Mouse (Mus musculus): Measurements from ENCODE around the gene Il22ra2. TPM values are rescaled to one million over a fixed set of nuclear protein-coding genes. Genes with fewer than 3 reads are reported as not detected.

The Il22ra2 gene
- polyA plus RNA-seq, 1 experiment from 2014 or later, result not detected

DNA sequence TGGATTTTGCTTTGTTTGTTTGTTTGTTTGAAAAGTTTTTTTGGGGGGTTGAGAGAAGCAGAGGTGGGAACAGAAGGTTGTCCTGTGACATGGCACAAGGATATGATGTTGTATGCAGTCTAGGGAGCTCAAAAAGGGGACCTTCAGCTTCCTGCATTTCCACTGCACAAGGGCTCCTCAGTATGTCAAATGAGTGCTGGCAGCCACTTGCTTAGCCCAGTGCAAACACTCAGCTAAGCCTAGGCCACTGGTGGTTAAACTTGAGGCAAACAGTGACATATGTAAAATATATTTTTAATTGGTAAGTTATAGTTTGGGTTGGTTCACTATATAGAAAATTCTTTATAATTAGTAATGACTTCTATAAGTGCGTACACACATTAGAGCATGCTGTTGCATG, 2.8 kb downstream of the Il22ra2 start:
- Histone ChIP-seq H3K27ac (ENCODE audit: low read length) (no peak overlapping the region), H3K27me3 (ENCODE audit: control insufficient read depth, insufficient read depth, low read depth, low read length) (no peaks in the 10 kb centered on the region), H3K4me1 (replicated peaks; ENCODE audit: control insufficient read depth, insufficient read depth, low read length) (no peaks in the 10 kb centered on the region), H3K4me3 (ENCODE audit: low read length) (no peak overlapping the region), H3K4me2 (ENCODE audit: low read depth, low read length) (no peak overlapping the region), H3K36me3 (ENCODE audit: control insufficient read depth, insufficient read depth, low read length) (no peaks in the 10 kb centered on the region), H3K9ac (ENCODE audit: low read length) (no peak overlapping the region), H3K9me3 (ENCODE audit: control insufficient read depth, low read length) (no peaks in the 10 kb centered on the region)
- 66% methylated on average over 1 of the region's 1 CpGs for WGBS
- peak; percentile 72 for ATAC-seq (ENCODE audit: low read depth)

DNA sequence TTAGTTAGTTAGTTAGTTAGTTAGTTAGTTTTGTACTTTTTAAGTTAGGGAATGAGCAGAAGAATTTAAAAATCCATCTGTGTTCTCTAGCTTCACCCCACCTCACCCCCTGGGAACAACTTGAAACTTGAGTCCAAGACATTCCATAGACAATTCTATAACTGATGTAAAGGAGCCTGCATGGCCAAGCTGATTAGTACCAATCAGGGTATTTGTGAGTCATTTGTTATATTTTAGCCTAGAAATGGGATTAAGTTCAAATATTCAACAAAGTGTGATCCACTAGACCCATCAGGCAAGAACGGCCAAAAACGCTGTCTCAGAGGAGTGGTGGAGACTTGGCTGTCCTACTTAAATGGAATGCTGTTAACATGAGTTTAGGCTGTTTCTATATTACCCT, 5.5 kb downstream of the Il22ra2 start:
- WGBS, result 78% methylated on average over 2 of the region's 2 CpGs
- no peak overlapping the region for H3K9ac ChIP-seq (ENCODE audit: low read length)
- no peak for ATAC-seq (ENCODE audit: low read depth)
- H3K4me3 ChIP-seq (ENCODE audit: low read length), result no peak overlapping the region
- no peaks in the 10 kb centered on the region for H3K27me3 ChIP-seq (ENCODE audit: control insufficient read depth, insufficient read depth, low read depth, low read length)
- H3K4me2 ChIP-seq (ENCODE audit: low read depth, low read length), result no peak overlapping the region
- no peaks in the 10 kb centered on the region for H3K9me3 ChIP-seq (ENCODE audit: control insufficient read depth, low read length)
- no peaks in the 10 kb centered on the region for H3K36me3 ChIP-seq (ENCODE audit: control insufficient read depth, insufficient read depth, low read length)
- no peak overlapping the region for H3K27ac ChIP-seq (ENCODE audit: low read length)
- no peaks in the 10 kb centered on the region for H3K4me1 ChIP-seq (replicated peaks; ENCODE audit: control insufficient read depth, insufficient read depth, low read length)

DNA sequence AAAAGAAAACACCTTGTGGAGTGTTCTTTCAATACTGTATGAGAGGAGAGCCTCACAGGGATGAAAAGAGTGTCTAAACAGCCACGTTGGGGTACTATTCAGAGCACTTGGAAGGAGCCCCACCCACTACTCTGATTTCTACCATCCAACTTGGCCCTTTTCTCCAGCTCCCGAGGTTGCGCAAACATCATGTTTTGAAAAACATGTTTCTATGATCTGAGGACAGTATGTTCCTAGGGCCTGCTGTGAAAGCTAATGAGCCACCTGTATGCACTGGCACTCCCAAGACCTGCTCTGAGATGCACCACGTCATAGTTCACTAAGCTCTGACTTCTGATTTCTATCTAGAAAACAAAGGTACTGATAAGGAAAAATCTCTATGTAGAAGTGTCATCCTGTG, 6.0 kb downstream of the Il22ra2 start:
- Histone ChIP-seq H3K27ac (ENCODE audit: low read length) (no peak overlapping the region), H3K4me2 (ENCODE audit: low read depth, low read length) (no peak overlapping the region), H3K36me3 (ENCODE audit: control insufficient read depth, insufficient read depth, low read length) (no peaks in the 10 kb centered on the region), H3K4me3 (ENCODE audit: low read length) (no peak overlapping the region), H3K9ac (ENCODE audit: low read length) (no peak overlapping the region), H3K27me3 (ENCODE audit: control insufficient read depth, insufficient read depth, low read depth, low read length) (no peaks in the 10 kb centered on the region), H3K4me1 (replicated peaks; ENCODE audit: control insufficient read depth, insufficient read depth, low read length) (no peaks in the 10 kb centered on the region), H3K9me3 (ENCODE audit: control insufficient read depth, low read length) (no peaks in the 10 kb centered on the region)
- no peak for ATAC-seq (ENCODE audit: low read depth)
- 77% methylated on average over 4 of the region's 4 CpGs for WGBS

DNA sequence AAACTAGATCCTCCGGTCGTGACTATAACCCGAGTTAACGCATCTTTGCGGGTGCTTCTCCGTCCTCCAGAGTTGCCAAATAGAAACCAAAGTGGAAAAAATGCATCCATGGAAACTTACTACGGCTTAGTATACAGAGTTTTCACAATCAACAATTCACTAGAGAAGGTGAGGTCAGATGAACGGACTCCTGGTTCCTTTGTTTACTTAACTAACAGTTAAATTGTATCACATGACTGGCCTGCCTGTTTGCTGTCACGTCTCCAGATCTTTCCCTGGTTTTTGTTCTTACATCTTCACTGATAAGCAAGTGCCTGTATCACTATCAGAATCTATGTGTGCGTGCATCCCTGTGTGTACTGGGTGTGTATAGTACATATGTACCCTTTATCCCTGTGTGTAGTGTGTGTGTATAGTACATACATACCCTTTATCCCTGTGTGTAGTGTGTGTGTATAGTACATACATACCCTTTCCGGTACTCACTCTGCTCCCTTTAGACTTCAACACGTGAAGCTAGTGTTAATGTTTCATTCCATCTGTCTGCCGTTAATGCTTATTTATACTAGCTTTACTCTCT, 9.9 kb downstream of the Il22ra2 start:
- H3K9me3 ChIP-seq (ENCODE audit: control insufficient read depth, low read length), result no peaks in the 10 kb centered on the region
- H3K4me2 ChIP-seq (ENCODE audit: low read depth, low read length), result no peak overlapping the region
- no peak overlapping the region for H3K9ac ChIP-seq (ENCODE audit: low read length)
- H3K4me3 ChIP-seq (ENCODE audit: low read length), result no peak overlapping the region
- 37% methylated on average over 13 of the region's 13 CpGs for WGBS
- ATAC-seq (ENCODE audit: low read depth), result no peak
- no peak overlapping the region for H3K27ac ChIP-seq (ENCODE audit: low read length)
- no peaks in the 10 kb centered on the region for H3K4me1 ChIP-seq (replicated peaks; ENCODE audit: control insufficient read depth, insufficient read depth, low read length)
- no peaks in the 10 kb centered on the region for H3K27me3 ChIP-seq (ENCODE audit: control insufficient read depth, insufficient read depth, low read depth, low read length)
- no peaks in the 10 kb centered on the region for H3K36me3 ChIP-seq (ENCODE audit: control insufficient read depth, insufficient read depth, low read length)

DNA sequence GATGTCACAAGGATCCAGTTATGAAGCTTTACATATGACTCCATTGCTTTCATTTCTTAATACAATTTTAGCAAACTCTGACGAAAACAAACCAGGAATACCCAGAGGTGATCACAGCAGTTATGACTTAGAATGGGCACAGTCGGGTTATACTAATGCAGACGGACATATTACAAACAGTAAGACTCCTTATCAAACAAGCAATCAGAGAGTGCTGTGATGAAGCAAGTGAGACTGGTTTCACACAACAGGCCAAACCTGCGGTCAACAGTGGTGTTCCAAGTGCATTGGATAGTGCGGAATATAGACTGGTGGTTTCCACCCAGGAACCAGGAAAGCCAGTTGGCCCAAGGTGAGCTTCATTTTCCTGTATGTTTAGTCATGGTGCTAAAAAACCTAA, 17.1 kb downstream of the Il22ra2 start:
- no peak for ATAC-seq (ENCODE audit: low read depth)
- Histone ChIP-seq H3K27me3 (ENCODE audit: control insufficient read depth, insufficient read depth, low read depth, low read length) (no peaks in the 10 kb centered on the region), H3K4me2 (ENCODE audit: low read depth, low read length) (no peak overlapping the region), H3K4me1 (replicated peaks; ENCODE audit: control insufficient read depth, insufficient read depth, low read length) (no peaks in the 10 kb centered on the region), H3K36me3 (ENCODE audit: control insufficient read depth, insufficient read depth, low read length) (no peaks in the 10 kb centered on the region), H3K9me3 (ENCODE audit: control insufficient read depth, low read length) (no peaks in the 10 kb centered on the region), H3K9ac (ENCODE audit: low read length) (no peak overlapping the region), H3K4me3 (ENCODE audit: low read length) (no peak overlapping the region), H3K27ac (ENCODE audit: low read length) (no peak overlapping the region)
- 79% methylated on average over 5 of the region's 5 CpGs for WGBS

DNA sequence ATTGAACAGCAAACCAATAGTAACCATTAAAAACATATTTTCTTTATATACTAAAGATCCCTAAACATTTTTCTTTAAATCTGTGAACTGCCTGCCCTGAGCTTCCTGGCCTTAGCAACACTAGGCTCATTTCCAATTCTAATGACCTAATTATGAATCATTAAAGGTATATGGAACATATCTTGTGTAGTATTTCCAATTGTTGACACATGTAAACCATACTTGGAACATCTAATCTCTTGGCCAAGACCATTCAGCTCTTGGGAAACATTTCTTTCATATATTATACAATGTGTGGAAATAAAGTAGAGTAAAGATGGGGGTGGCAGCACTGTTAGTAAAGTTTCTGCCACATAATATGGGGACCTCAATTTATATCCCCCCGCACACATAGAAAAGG, 17.8 kb downstream of the Il22ra2 start:
- H3K4me1 ChIP-seq (replicated peaks; ENCODE audit: control insufficient read depth, insufficient read depth, low read length), result no peaks in the 10 kb centered on the region
- ATAC-seq (ENCODE audit: low read depth), result no peak
- WGBS, result 96% methylated on average over 1 of the region's 1 CpGs
- no peaks in the 10 kb centered on the region for H3K36me3 ChIP-seq (ENCODE audit: control insufficient read depth, insufficient read depth, low read length)
- H3K27ac ChIP-seq (ENCODE audit: low read length), result no peak overlapping the region
- no peaks in the 10 kb centered on the region for H3K27me3 ChIP-seq (ENCODE audit: control insufficient read depth, insufficient read depth, low read depth, low read length)
- no peak overlapping the region for H3K4me3 ChIP-seq (ENCODE audit: low read length)
- no peaks in the 10 kb centered on the region for H3K9me3 ChIP-seq (ENCODE audit: control insufficient read depth, low read length)
- no peak overlapping the region for H3K9ac ChIP-seq (ENCODE audit: low read length)
- no peak overlapping the region for H3K4me2 ChIP-seq (ENCODE audit: low read depth, low read length)

DNA sequence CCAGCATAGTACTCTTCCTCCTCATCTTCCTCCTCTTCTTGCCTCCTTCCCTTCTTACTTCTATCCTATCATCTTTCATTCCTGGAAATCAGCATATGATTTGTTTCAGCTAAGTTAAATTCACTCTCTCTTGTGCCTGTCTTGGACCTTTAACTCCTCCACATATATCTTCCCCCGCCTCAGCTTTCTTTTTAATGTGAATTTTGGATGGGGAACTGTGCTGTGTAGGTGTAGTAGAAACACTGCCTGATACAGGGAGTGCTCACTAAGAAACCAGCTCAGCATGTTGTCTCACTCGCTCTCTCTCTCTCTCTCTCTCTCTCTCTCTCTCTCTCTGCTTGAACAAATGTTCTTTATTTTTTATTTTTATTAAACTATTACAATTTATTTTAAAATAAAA, 23.3 kb downstream of the Il22ra2 start:
- WGBS, result 78% methylated on average over 2 of the region's 2 CpGs
- no peak for ATAC-seq (ENCODE audit: low read depth)
- Histone ChIP-seq H3K9ac (ENCODE audit: low read length) (no peak overlapping the region), H3K4me2 (ENCODE audit: low read depth, low read length) (no peak overlapping the region), H3K4me1 (replicated peaks; ENCODE audit: control insufficient read depth, insufficient read depth, low read length) (no peaks in the 10 kb centered on the region), H3K27ac (ENCODE audit: low read length) (no peak overlapping the region), H3K36me3 (ENCODE audit: control insufficient read depth, insufficient read depth, low read length) (no peaks in the 10 kb centered on the region), H3K9me3 (ENCODE audit: control insufficient read depth, low read length) (no peaks in the 10 kb centered on the region), H3K27me3 (ENCODE audit: control insufficient read depth, insufficient read depth, low read depth, low read length) (no peaks in the 10 kb centered on the region), H3K4me3 (ENCODE audit: low read length) (no peak overlapping the region)

DNA sequence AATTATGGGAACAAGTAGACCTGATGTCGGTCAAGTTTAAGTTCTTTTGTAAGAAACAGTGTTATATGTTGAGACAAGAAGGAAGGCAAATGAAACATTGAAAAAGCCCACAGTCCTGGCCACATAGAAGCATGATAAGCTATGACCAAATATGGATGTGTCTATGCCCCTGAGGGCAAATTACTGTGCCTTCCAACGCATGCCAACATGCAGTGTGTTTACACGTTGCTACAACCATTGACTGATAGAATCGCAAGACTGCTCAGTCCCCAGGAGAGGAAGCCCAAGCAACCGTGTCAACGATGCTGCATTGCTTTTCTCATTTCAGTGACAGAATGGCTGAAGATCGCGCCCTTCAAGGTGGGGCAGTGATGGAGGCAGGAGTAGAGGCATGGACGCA, 35.6 kb downstream of the Il22ra2 start:
- Histone ChIP-seq H3K4me1 (replicated peaks; ENCODE audit: control insufficient read depth, insufficient read depth, low read length) (no peaks in the 10 kb centered on the region), H3K4me2 (ENCODE audit: low read depth, low read length) (no peak overlapping the region), H3K27ac (ENCODE audit: low read length) (no peak overlapping the region), H3K36me3 (ENCODE audit: control insufficient read depth, insufficient read depth, low read length) (no peaks in the 10 kb centered on the region), H3K4me3 (ENCODE audit: low read length) (no peak overlapping the region), H3K9ac (ENCODE audit: low read length) (no peak overlapping the region), H3K27me3 (ENCODE audit: control insufficient read depth, insufficient read depth, low read depth, low read length) (no peaks in the 10 kb centered on the region), H3K9me3 (ENCODE audit: control insufficient read depth, low read length) (no peaks in the 10 kb centered on the region)
- no peak for ATAC-seq (ENCODE audit: low read depth)
- 78% methylated on average over 9 of the region's 9 CpGs for WGBS

DNA sequence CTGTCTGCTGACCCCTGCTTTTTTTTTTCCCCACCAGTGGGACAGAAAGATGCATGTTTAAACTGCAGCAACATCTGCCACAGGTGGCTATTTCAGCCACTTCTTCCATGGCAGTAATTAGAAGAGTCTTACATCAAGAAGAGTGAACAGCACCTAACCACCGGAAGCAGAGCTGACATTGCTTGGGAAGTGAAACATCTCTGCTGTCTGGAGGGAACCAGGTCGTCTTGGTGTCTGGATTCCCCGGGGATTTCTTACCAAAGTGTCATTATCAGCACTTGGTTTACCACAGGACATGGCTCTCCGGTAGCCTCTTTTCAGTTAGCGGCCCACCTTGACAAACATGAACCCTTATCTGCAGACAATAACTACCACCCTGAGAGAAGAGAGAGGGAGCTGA, 38.2 kb downstream of the Il22ra2 start:
- H3K4me1 ChIP-seq (replicated peaks; ENCODE audit: control insufficient read depth, insufficient read depth, low read length), result no peaks in the 10 kb centered on the region
- WGBS, result 72% methylated on average over 5 of the region's 5 CpGs
- H3K27ac ChIP-seq (ENCODE audit: low read length), result no peak overlapping the region
- no peak overlapping the region for H3K4me2 ChIP-seq (ENCODE audit: low read depth, low read length)
- no peaks in the 10 kb centered on the region for H3K27me3 ChIP-seq (ENCODE audit: control insufficient read depth, insufficient read depth, low read depth, low read length)
- H3K9me3 ChIP-seq (ENCODE audit: control insufficient read depth, low read length), result no peaks in the 10 kb centered on the region
- no peak for ATAC-seq (ENCODE audit: low read depth)
- H3K36me3 ChIP-seq (ENCODE audit: control insufficient read depth, insufficient read depth, low read length), result no peaks in the 10 kb centered on the region
- no peak overlapping the region for H3K4me3 ChIP-seq (ENCODE audit: low read length)
- no peak overlapping the region for H3K9ac ChIP-seq (ENCODE audit: low read length)

DNA sequence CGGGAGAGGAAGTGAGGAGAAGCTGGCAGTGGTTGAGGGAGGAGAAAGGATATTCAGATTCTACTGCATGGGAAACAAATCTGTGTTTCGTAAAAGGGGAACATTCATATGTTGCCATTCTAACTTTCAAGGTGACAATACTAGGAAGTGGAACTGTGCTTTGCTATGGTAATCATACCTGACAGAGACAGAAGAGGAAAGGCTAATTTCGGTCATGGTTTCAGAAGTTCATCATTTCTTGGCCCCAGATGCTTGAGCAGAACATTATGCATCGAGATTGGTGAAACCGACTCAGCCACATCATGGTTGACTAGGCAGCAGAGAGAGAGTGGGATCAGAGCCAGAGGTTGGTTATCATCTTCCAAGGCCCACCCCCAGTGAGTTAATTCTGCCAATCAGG, 47.2 kb downstream of the Il22ra2 start:
- Histone ChIP-seq H3K4me1 (replicated peaks; ENCODE audit: control insufficient read depth, insufficient read depth, low read length) (no peaks in the 10 kb centered on the region), H3K36me3 (ENCODE audit: control insufficient read depth, insufficient read depth, low read length) (no peaks in the 10 kb centered on the region), H3K4me2 (ENCODE audit: low read depth, low read length) (no peak overlapping the region), H3K9me3 (ENCODE audit: control insufficient read depth, low read length) (no peaks in the 10 kb centered on the region), H3K27me3 (ENCODE audit: control insufficient read depth, insufficient read depth, low read depth, low read length) (no peaks in the 10 kb centered on the region), H3K27ac (ENCODE audit: low read length) (no peak overlapping the region), H3K9ac (ENCODE audit: low read length) (no peak overlapping the region), H3K4me3 (ENCODE audit: low read length) (no peak overlapping the region)
- WGBS, result 84% methylated on average over 5 of the region's 5 CpGs
- no peak for ATAC-seq (ENCODE audit: low read depth)

Measured in lung, embryonic 16.5 days (tissue).